Mouse (Mus musculus): ENCODE data around the gene Psme2.

Psme2 gene

GRCm38 (mm10) chr14:55590748-55591330 is at the start of gene Psme2:
Psme2 (minus strand) TSS chr14:55591113.
- in situ Hi-C loops (cut with MboI; ENCODE audit: low sequenced_read_pairs), result no loop called here

GRCm38 (mm10) chr14:55637795-55638194 is 46.9 kb upstream of the Psme2 start, which contains the start of gene Gm49378:
Gm49378 (minus strand) TSS chr14:55637895.
- in situ Hi-C loops (cut with MboI; ENCODE audit: low sequenced_read_pairs), result no loop called here

- in situ Hi-C loops (cut with MboI; ENCODE audit: low sequenced_read_pairs), result no loop called here
These were observed 44.7 kb upstream of the Psme2 start, which contains the start of gene Ipo4 for GRCm38 (mm10) chr14:55635523-55636007. Ipo4 (minus strand) TSS chr14:55635957.

DNA sequence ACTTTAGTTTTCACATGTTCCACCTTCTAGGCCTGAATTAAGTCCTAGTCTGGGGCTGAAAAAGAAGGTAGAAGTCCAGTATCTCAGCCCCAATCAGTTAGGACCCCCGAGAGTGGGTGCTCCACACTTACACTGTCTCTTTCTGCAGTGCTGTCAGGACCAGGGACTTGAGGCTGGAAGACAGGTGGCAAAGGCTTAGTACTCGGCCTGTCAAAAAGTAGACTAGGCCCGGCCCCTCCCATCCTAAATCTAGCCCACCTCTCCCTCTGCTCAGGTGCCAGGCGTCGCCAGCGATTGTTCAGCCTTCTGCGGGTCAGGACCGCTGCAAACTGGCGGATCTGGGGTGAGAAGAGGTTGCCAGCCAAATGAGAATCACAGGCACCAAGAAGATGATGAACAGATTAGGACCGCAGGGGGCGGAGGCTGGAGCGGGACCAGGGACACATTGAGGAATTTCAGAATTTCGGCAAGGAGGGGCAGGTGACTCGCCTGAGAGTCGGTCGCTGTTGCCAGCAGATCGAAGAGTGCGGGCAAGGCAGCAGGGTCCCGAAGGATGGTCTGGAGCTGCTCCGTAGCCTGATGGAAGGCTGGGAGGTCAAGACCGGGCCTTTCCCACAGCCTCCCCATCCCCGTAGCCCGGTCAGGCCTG is 44.1 kb upstream of the Psme2 start:
- in situ Hi-C loops (cut with MboI; ENCODE audit: low sequenced_read_pairs), result no loop called here

DNA sequence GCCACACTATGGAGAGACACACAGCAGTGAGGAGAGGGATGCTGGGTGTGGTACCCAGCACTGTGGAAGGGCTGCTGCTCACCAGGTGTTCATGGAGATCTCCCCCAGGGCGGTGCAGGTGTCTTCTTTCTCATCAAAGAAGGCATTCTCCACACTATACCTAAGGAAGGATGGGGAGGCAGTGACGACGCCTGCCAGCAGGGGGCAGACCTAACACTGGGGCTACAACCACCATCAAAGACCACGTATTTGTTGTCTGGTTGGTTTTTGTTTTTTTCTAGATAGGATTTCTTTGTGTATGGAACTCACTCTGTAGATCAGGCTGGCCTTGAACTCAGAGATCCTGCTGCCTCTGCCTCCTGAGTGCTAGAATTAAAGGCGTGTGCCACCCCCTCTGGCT is 38.4 kb upstream of the Psme2 start:
- in situ Hi-C loops (cut with MboI; ENCODE audit: low sequenced_read_pairs), result no loop called here

GRCm38 (mm10) chr14:55628077-55628827 is 37.3 kb upstream of the Psme2 start:
- in situ Hi-C loops (cut with MboI; ENCODE audit: low sequenced_read_pairs), result no loop called here

DNA sequence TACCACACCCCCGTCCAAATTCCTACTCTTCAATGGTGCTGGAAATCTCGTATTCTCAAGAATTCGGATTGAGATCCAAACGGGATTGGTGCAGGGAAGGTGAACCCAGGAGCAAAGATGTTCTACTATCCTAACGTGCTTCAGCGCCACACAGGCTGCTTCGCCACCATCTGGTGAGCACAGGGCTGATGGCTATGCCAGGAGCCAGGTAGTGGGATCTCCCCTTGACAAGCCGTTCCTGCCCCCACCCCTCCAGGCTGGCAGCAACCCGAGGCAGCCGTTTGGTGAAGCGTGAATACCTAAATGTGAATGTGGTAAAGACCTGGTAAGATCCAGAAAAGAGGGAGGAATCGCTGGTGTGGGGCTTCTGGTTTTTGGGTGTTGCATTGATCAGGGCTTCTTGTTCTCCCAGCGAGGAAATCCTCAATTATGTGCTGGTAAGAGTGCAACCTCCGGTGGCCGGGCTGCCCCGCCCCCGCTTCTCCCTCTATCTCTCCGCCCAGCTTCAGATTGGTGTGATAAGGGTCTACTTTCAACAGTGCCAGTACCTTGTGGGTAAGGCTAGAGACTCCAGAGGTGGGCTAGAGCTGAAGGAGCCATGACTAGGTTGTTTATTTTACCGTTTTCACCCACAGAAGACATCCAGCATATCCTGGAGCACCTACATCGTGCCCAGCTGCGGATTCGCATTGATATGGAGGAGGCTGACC is 27.7 kb upstream of the Psme2 start:
- in situ Hi-C loops (cut with MboI; ENCODE audit: low sequenced_read_pairs), result no loop called here

DNA sequence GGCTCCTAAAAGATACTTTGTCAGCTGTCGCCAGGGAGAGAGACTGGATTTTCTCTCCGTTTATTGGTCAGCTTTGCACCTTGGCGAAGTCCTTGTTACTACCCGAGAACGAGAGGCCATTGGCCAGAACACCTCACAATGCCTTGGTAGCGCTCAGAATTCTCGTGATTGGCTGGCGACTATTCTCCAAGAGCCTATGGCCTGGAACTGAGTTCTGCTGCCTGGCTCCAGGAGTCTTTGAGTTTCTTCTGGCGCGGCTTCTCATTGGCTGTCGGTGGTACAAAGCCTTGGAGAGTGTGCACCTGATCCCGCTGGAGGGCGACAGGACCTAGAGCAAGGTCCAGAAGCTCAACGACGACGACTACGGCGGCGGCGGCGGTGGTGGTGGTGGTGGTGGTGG is 26.9 kb upstream of the Psme2 start, which contains the start of gene Rec8:
Gene Rec8 (plus strand): TSS at position 216 of the 400 bp plus-strand sequence.
- in situ Hi-C loops (cut with MboI; ENCODE audit: low sequenced_read_pairs), result no loop called here

GRCm38 (mm10) chr14:55616844-55617243 is 25.9 kb upstream of the Psme2 start:
- in situ Hi-C loops (cut with MboI; ENCODE audit: low sequenced_read_pairs), result no loop called here

DNA sequence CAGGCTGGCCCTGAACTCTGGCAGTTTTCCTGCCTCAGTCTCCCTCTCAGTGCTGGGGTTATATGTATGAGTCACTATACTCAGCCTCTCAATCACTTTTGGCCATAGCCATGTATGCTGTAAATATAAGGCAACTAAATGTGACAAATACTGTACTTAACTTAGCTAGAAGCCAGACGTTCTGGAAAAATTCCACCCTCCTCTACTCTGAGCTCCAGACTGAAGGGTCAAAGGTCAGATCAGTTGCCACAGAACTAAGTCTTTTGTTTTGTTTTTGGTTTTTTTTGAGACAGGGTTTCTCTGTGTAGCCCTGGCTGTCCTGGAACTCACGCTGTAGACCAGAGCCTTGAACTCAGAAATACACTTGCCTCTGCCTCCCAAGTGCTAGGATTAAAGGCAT is 25.0 kb upstream of the Psme2 start:
- in situ Hi-C loops (cut with MboI; ENCODE audit: low sequenced_read_pairs), result no loop called here

GRCm38 (mm10) chr14:55614565-55615178 is 23.8 kb upstream of the Psme2 start:
- in situ Hi-C loops (cut with MboI; ENCODE audit: low sequenced_read_pairs), result no loop called here

- in situ Hi-C loops (cut with MboI; ENCODE audit: low sequenced_read_pairs), result no loop called here
These were observed 22.4 kb upstream of the Psme2 start for GRCm38 (mm10) chr14:55613346-55613745.

GRCm38 (mm10) chr14:55608339-55608738 is 17.4 kb upstream of the Psme2 start:
- in situ Hi-C loops (cut with MboI; ENCODE audit: low sequenced_read_pairs), result no loop called here

GRCm38 (mm10) chr14:55605743-55606459 is 15.0 kb upstream of the Psme2 start:
- in situ Hi-C loops (cut with MboI; ENCODE audit: low sequenced_read_pairs), result no loop called here

- in situ Hi-C loops (cut with MboI; ENCODE audit: low sequenced_read_pairs), result no loop called here
These were observed 13.9 kb upstream of the Psme2 start for GRCm38 (mm10) chr14:55604823-55605222.

DNA sequence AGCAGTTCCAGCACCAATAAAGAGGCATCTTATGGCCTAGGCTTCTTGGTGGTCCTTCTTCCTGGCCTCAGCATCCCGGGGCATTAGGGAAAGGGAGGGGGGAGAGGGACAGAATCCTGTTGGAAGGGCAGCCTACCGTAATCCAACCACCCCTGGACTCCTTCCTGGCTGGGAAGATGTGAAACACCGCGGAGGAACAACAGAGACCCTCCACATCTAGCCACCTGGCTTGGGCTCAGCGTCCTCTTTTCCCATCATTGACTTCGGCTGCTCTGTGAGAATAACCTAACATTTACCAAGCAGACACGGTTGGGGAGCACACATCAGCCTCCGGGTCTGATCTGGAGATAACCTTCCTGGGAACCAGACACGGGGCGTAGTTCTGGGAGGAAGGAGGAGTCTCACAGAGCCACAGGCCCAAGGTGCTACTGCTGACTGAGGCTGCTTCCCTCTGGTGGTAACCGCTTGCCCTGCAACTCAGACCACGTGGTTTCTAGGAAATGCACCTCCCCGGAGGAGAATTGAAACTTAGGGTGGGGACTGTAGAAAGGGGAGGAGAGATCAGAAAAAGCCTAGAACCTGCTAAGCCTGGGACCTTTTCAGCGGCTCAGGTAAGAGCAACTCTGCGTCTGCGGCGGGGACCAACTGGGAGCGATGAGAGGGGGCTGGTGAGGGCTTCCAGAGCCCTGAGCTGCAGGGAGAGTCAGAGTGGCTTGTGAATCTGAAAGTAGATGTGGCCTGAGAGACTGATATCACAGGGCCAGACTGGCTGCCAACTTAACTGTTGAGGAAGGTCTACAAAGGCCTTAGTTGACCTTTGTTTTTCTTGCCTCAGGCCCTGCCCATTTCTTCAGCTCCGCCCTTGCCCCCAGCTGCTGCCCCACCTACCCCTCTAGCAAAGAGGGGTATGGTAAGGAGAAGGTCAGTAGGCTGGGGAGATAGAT is 13.0 kb upstream of the Psme2 start:
- in situ Hi-C loops (cut with MboI; ENCODE audit: low sequenced_read_pairs), result no loop called here

DNA sequence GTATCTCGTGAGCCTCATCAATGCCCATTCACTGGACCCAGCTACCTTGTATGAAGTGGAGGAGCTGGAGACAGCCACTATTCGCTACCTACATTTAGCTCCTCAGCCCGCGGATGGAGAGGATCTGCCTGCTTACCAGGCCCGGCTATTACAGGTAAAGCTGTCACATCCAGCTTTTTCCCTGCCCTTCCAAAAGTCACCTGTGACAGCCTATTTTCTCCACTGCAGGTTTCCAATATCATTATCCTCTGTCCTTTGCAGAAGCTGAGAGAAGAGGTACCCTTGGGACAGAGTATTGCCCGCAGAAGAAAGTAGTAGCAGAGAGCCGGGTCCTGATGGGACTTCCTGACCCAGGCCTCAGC is 12.3 kb upstream of the Psme2 start, which contains the start of gene Irf9:
Gene Irf9 (plus strand): TSS at position 301 of the 362 bp plus-strand sequence.
- in situ Hi-C loops (cut with MboI; ENCODE audit: low sequenced_read_pairs), result no loop called here

GRCm38 (mm10) chr14:55598521-55599390 is 7.8 kb upstream of the Psme2 start:
- in situ Hi-C loops (cut with MboI; ENCODE audit: low sequenced_read_pairs), result no loop called here

All from CH12F3 (cell line).